Mouse (Mus musculus): ENCODE data around the gene B9d1. TPM values are rescaled to one million over a fixed set of nuclear protein-coding genes. Genes with fewer than 3 reads are reported as not detected.

Gene B9d1
- polyA plus RNA-seq, 1 experiment from 2014 or later, result 33.2 TPM

DNA sequence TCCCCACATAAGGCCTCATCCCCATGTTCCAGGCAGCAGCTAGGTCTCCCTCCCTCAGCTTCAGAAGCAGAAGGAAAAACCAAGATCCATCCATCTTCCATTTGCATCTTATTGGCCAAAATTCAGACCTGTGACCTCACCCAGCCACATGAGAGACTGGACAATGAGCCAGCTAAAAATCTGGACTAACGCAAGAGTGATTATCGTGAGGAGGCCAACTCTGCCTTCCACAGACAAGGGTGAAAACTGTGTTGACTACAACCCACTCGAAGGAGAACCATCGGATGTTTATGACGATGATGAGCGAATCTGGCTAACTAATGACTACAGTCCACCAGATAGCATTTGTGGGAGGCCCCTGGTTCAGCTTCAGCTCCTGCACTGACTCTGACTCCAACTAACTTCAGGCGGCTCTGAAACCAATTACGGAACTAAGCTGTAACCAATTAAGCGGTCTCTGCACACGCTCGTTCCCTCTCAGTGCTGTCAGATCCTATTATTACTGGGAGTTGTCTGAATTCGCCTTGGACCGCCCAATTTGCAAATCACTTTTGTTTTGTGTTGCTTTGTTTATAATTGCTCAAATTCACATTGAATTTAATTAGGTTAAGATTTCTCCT is 21.6 kb upstream of the B9d1 start:
- H3K9ac ChIP-seq (replicated peaks), result no peak overlapping the region
- no peaks in the 10 kb centered on the region for H3K27me3 ChIP-seq
- no peak overlapping the region for H3K4me3 ChIP-seq
- WGBS, result 74% methylated on average over 13 of the region's 13 CpGs
- no peak for ATAC-seq (ENCODE audit: low FRiP score, low read depth)
- H3K36me3 ChIP-seq, result peaks cover 11% of the 10 kb centered on the region
- no peak overlapping the region for H3K4me2 ChIP-seq (replicated peaks)
- peak overlapping the region; percentile 95 for H3K27ac ChIP-seq (replicated peaks)
- H3K9me3 ChIP-seq, result no peaks in the 10 kb centered on the region
- peaks cover 46% of the 10 kb centered on the region for H3K4me1 ChIP-seq

DNA sequence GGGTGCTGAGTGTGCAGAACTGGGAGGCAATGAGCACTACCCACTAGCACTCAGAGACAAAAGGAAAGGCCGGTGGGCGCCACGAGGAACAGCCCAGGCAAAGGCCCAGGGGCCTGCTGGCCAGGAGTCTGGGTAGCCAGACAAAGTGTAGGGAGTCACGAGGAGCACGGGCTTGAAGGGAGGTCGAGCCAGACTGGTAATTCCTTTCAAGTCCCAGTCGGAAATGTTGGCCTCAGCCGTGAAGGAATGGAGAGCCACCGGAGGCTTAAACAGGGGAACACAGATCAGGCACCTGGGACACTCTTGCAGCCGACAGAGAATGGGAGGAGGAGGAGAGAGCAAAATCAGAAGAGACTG is 20.7 kb upstream of the B9d1 start:
- peak overlapping the region; percentile 39 for H3K9ac ChIP-seq (replicated peaks)
- H3K4me1 ChIP-seq, result peaks cover 46% of the 10 kb centered on the region
- H3K27me3 ChIP-seq, result no peaks in the 10 kb centered on the region
- peak overlapping the region; percentile 40 for H3K4me2 ChIP-seq (replicated peaks)
- no peak overlapping the region for H3K4me3 ChIP-seq
- H3K36me3 ChIP-seq, result peaks cover 19% of the 10 kb centered on the region
- no peaks in the 10 kb centered on the region for H3K9me3 ChIP-seq
- H3K27ac ChIP-seq (replicated peaks), result peak overlapping the region; percentile 95
- WGBS, result 14% methylated on average over 10 of the region's 10 CpGs
- ATAC-seq (ENCODE audit: low FRiP score, low read depth), result peak; percentile 20; the same call in 1 of the 2 replicates

DNA sequence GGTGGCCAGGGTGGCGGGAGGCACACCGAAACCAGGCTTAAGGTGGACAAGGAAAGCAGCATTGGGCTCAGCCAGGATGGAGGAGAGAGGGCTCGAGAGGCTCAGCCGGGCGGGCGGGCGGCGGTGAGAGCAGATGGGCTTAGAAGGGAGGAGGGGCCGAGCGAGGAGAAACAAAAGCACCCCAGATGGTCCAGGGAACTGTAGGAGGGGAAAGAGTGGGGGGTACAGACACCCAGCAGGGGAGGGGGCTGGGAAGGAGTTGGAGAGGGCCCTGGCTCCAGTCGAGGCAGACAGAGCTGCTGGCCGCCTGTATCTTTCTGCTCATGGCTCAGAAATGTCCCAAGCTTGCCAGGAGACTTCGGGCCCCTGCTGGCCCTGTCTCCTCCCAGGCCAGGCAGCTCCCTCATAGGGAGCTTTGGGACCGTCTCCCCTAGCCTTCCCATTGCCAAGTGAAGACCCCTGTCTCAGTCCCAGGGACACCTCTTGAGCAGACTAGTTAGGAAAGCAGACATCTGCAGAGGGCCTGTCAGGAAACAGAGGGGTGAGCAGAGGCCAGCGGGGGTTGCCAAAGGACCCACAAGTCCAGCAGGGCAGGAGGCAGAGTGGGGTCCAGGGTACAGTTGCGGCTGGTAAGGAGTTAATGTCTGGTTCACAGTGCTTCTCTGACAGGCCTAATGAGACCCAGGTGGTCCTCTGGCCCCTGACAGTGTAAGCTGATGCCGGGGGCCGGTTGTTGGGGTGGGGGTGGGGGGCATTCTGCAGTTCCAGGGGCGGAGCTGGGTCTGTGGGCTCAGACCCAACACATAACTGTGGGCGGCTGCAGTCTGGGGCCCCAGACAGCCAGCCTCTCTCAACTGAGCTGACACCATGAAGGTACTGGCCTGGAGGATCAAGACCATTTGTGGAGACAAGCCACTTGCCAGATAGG is 20.1 kb upstream of the B9d1 start, which contains the start of gene Mfap4:
Gene Mfap4, plus strand, starts transcription at position 819 of the 928 bp plus-strand sequence.
- H3K4me3 ChIP-seq, result peak within 1 kb of the TSS; percentile 12
- H3K27me3 ChIP-seq, result no peaks in the 10 kb centered on the region
- peaks cover 50% of the 10 kb centered on the region for H3K4me1 ChIP-seq
- H3K27ac ChIP-seq (replicated peaks), result peak within 1 kb of the TSS; percentile 95
- peak within 1 kb of the TSS; percentile 40 for H3K4me2 ChIP-seq (replicated peaks)
- no peaks in the 10 kb centered on the region for H3K9me3 ChIP-seq
- H3K36me3 ChIP-seq, result peaks cover 26% of the 10 kb centered on the region
- peak; percentile 87 for ATAC-seq (ENCODE audit: low FRiP score, low read depth)
- WGBS, result 7% methylated on average over 20 of the region's 20 CpGs
- peak within 1 kb of the TSS; percentile 39 for H3K9ac ChIP-seq (replicated peaks)

DNA sequence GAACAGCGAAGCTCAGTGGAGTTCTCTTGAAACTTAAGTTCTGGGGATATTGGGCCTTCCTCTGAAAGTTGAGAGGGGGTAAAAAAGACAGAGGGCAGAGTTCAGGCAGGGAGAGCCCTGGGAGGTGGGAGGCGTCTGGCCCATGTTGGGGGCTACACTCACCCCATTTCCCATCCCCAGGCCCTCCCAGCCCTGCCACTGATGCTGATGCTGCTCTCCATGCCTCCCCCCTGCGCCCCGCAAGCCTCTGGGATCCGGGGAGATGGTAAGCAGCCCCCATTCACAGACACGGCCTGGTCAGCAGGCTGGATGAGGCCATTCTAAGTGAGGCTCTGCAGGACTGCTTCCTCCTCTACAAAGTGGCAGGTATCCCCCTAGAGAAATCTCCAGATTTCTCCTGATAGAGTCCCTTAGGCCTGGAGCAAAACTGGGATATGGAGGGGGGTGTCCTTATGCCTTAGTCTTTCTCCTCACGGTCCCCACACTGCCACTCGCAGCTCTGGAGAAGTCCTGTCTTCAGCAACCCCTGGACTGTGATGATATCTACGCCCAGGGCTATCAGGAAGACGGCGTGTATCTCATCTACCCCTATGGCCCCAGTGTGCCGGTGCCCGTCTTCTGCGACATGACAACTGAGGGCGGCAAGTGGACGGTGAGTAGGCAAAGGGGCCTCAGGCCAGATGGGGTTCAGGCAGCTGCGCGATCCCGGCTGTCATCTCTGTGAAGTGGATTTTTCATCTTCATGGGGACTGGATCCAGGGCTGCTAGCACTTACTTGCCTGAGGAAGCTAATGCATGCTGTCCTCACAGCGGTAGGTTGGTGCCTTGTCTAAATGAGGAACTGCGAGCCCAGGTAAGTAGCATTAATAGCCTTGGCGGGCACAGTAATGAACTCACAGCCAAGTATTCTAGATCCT is 19.1 kb upstream of the B9d1 start:
- no peak for ATAC-seq (ENCODE audit: low FRiP score, low read depth)
- H3K4me1 ChIP-seq, result peaks cover 58% of the 10 kb centered on the region
- 60% methylated on average over 22 of the region's 22 CpGs for WGBS

DNA sequence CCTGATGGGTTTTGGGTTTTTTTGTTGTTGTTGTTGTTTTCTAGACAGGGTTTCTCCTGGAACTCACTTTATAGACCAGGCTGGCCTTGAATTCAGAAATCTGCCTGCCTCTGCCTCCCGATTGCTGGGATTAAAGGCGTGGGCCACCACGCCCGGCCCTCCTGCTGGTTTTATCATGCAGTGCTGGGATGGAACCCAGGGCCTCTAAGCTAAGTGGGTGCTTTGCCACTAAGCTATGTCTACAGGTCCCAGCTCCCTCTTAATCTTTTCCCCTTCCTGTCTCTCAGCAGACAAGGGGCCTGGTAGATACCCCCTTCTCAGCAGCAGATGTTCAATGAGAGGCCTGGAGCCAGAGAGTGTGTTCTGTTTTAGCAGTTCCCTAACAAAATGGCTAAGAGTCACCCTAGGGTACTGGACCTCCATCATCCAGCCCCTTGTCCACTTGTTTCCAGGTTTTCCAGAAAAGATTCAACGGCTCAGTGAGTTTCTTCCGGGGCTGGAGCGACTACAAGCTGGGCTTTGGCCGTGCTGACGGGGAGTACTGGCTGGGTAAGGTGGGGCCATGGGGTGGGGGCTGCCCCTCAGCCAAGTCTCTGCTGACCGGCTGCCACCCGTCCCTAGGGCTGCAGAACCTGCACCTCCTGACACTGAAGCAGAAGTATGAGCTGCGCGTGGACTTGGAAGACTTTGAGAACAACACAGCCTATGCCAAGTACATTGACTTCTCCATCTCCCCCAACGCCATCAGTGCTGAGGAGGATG is 18.3 kb upstream of the B9d1 start:
- Histone ChIP-seq H3K4me3 (peak overlapping the region; percentile 12; the same call in 1 of the 2 replicates), H3K9me3 (no peaks in the 10 kb centered on the region), H3K36me3 (peaks cover 44% of the 10 kb centered on the region), H3K9ac (replicated peaks) (no peak overlapping the region), H3K27me3 (no peaks in the 10 kb centered on the region), H3K4me2 (replicated peaks) (peak overlapping the region; percentile 40), H3K27ac (replicated peaks) (peak overlapping the region; percentile 95), H3K4me1 (peaks cover 60% of the 10 kb centered on the region)
- ATAC-seq (ENCODE audit: low FRiP score, low read depth), result no peak
- WGBS, result 90% methylated on average over 14 of the region's 14 CpGs

More for the DNA sequence above, 19.1 kb upstream of the B9d1 start:
- peak overlapping the region; percentile 40 for H3K4me2 ChIP-seq (replicated peaks)
- H3K9ac ChIP-seq (replicated peaks), result peak overlapping the region; percentile 4; the same call in 1 of the 2 replicates
- H3K9me3 ChIP-seq, result no peaks in the 10 kb centered on the region
- H3K27ac ChIP-seq (replicated peaks), result peak overlapping the region; percentile 95
- no peaks in the 10 kb centered on the region for H3K27me3 ChIP-seq
- H3K36me3 ChIP-seq, result peaks cover 35% of the 10 kb centered on the region
- peak overlapping the region; percentile 12 for H3K4me3 ChIP-seq

DNA sequence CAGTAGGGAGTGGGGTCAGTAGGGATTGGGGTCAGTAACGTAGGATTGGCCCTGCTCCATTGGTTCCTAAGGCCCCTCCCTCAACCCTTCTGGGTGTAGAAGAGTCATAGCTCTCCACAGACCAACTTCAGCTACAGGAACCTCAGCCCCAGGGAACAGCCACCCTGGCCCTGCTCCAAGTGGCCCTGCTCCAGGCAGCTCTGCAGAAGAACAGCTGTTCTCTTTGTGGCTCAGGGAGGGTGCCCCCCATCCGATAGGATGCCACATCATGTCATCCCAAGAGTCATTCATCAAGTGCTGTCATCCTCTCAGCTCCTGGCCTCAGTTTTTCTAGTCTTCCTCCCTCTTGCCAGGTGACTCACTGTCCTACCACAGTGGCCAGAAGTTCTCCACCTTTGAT is 17.5 kb upstream of the B9d1 start:
- Histone ChIP-seq H3K27me3 (no peaks in the 10 kb centered on the region), H3K4me2 (replicated peaks) (no peak overlapping the region), H3K4me3 (no peak overlapping the region), H3K9me3 (no peaks in the 10 kb centered on the region), H3K27ac (replicated peaks) (no peak overlapping the region), H3K4me1 (peaks cover 60% of the 10 kb centered on the region), H3K36me3 (peaks cover 51% of the 10 kb centered on the region), H3K9ac (replicated peaks) (no peak overlapping the region)
- 70% methylated on average over 2 of the region's 2 CpGs for WGBS
- no peak for ATAC-seq (ENCODE audit: low FRiP score, low read depth)

DNA sequence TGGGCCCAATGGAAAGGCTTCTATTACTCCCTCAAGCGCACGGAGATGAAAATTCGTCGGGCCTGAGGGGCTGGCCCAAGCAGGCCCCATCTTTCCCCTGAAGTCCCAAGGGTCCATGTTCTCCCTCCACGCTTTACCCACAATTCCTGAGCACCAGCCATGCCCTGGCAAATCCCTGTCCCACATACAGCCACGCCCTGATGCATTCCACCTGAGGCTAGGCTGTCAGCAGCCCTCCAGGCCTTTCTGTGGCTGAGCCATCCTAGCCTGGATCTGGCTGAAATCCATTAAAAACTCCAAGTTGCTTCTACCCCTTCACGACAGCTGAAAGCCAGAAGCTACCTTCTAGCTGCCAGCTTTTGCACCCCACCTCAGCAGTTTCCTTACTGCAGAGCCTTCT is 17.0 kb upstream of the B9d1 start:
- no peak overlapping the region for H3K4me3 ChIP-seq
- no peak overlapping the region for H3K9ac ChIP-seq (replicated peaks)
- H3K27ac ChIP-seq (replicated peaks), result no peak overlapping the region
- peaks cover 55% of the 10 kb centered on the region for H3K36me3 ChIP-seq
- no peaks in the 10 kb centered on the region for H3K27me3 ChIP-seq
- peaks cover 65% of the 10 kb centered on the region for H3K4me1 ChIP-seq
- 93% methylated on average over 7 of the region's 7 CpGs for WGBS
- no peak for ATAC-seq (ENCODE audit: low FRiP score, low read depth)
- H3K9me3 ChIP-seq, result no peaks in the 10 kb centered on the region
- H3K4me2 ChIP-seq (replicated peaks), result no peak overlapping the region

DNA sequence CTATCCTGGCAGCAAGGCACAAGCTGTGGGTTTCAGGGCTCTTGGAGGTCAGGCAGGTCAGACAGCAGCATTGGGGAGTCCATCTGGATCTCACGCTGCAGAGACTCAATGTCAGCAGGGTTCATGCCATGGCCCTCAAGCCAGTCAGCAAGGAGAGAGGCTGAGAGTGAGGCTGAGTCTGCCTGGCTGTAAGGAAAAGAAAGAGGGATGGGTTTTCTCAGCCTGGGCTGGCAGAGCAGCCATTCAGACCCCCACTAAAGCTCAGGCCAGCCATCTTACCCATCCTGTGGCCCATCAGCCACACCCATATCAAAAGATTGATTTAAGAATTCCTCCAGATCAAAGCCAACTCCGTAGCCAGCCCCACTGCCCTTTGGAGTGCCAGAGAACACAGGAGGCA is 15.9 kb upstream of the B9d1 start:
- Histone ChIP-seq H3K9me3 (no peaks in the 10 kb centered on the region), H3K9ac (replicated peaks) (no peak overlapping the region), H3K4me1 (peaks cover 61% of the 10 kb centered on the region), H3K27me3 (no peaks in the 10 kb centered on the region), H3K27ac (replicated peaks) (no peak overlapping the region; the same call in 1 of the 2 replicates), H3K4me2 (replicated peaks) (no peak overlapping the region), H3K4me3 (no peak overlapping the region), H3K36me3 (peaks cover 55% of the 10 kb centered on the region)
- no peak for ATAC-seq (ENCODE audit: low FRiP score, low read depth)
- 95% methylated on average over 2 of the region's 2 CpGs for WGBS

DNA sequence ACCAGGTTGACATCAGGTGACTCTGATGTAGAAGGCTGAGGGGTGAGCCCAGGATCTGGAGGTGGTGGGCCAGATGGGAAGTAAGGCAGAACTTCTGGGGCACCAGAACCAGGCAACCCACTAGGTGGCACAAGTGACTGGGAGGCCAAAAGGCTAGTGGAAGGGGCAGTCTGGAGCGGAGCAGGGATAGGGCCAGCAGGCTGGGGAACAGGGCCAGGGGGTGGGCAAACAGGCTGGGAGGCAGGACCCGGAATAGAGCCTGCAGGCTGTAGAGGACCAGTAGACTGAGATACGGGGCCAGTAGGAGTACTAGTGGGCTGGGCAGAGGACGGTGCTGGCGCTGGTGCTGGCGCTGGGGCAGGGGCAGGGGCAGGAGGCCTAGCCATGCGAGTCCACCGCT is 15.1 kb upstream of the B9d1 start:
- Histone ChIP-seq H3K4me2 (replicated peaks) (no peak overlapping the region), H3K27me3 (no peaks in the 10 kb centered on the region), H3K4me3 (no peak overlapping the region), H3K9me3 (no peaks in the 10 kb centered on the region), H3K4me1 (peaks cover 53% of the 10 kb centered on the region), H3K27ac (replicated peaks) (peak overlapping the region; percentile 8; the same call in 1 of the 2 replicates), H3K36me3 (peaks cover 55% of the 10 kb centered on the region), H3K9ac (replicated peaks) (peak overlapping the region; percentile 24; the same call in 1 of the 2 replicates)
- 91% methylated on average over 8 of the region's 8 CpGs for WGBS
- no peak for ATAC-seq (ENCODE audit: low FRiP score, low read depth)

DNA sequence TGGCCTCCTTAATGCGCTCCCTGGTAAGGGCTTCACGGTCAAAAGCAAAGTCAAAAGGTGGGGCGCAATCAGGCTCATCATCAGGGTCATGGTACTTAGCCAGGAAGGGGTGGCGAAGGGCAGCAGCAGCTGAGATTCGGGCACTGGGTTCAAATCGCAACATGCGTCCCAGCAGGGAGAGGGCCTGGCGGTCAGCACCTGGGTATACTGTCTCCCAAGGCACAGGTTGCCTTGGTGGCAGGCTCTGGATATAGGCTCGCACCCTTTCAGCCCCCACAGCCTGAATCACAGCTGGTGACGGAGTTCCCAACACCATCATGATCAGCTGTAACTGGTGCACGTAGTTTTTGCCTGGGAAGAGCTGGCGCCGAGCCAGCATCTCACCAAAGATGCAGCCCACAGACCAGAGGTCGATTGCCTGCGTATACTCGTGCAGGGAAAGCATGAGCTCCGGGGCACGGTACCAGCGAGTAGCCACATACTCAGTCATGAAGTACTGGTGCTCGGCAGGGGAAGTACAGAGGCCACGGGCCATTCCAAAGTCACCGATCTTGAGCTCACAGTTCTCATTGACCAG is 13.9 kb upstream of the B9d1 start:
- 97% methylated on average over 22 of the region's 22 CpGs for WGBS
- no peaks in the 10 kb centered on the region for H3K9me3 ChIP-seq
- H3K4me2 ChIP-seq (replicated peaks), result no peak overlapping the region
- H3K4me3 ChIP-seq, result no peak overlapping the region
- H3K36me3 ChIP-seq, result peaks cover 55% of the 10 kb centered on the region
- peaks cover 41% of the 10 kb centered on the region for H3K4me1 ChIP-seq
- no peaks in the 10 kb centered on the region for H3K27me3 ChIP-seq
- no peak for ATAC-seq (ENCODE audit: low FRiP score, low read depth)
- no peak overlapping the region for H3K27ac ChIP-seq (replicated peaks)
- H3K9ac ChIP-seq (replicated peaks), result 0 out of 2 replicates have a peak overlapping the region, but pooled peaks have one; percentile 20
